Mouse (Mus musculus): ENCODE results near the gene Ppp3ca. TPM values are rescaled to one million over a fixed set of nuclear protein-coding genes. Genes with fewer than 3 reads are reported as not detected.

The Ppp3ca gene
- polyA plus RNA-seq, 1 experiment from 2014 or later: 67.2 TPM

- H3K4me2 ChIP-seq (ENCODE audit: low read length): no peak overlapping the region
- no peak overlapping the region for H3K9ac ChIP-seq (ENCODE audit: low read length)
- WGBS: 88% methylated on average over 7 of the region's 7 CpGs
- no peak overlapping the region for H3K4me3 ChIP-seq (ENCODE audit: control insufficient read depth in 1 of 2, insufficient read depth in 1 of 2, low read depth in 1 of 2, low read length in 2 of 2)
- no peak overlapping the region for H3K27ac ChIP-seq (replicated peaks in 1 of 2; ENCODE audit: control insufficient read depth in 1 of 2, insufficient read depth in 1 of 2, low read depth in 2 of 2, low read length in 2 of 2)
- H3K9me3 ChIP-seq (ENCODE audit: control insufficient read depth, low read length): no peaks in the 10 kb centered on the region
- H3K4me1 ChIP-seq (ENCODE audit: control insufficient read depth in 2 of 2, insufficient read depth in 2 of 2, low read length in 2 of 2): peaks cover 8 to 12% of the 10 kb centered on the region in 2 experiments
- H3K27me3 ChIP-seq (ENCODE audit: control insufficient read depth, insufficient read depth, low read length): no peaks in the 10 kb centered on the region
- peaks cover 6% of the 10 kb centered on the region for H3K36me3 ChIP-seq (ENCODE audit: control insufficient read depth, insufficient read depth, low read length)
- no peak for ATAC-seq (ENCODE audit: insufficient number of reproducible peaks, insufficient read depth, low FRiP score, low read depth)
Observed at GRCm38 (mm10) chr3:136873809-136874449, 204.0 kb downstream of the Ppp3ca start.

GRCm38 (mm10) chr3:136874566-136874965 is 204.6 kb downstream of the Ppp3ca start:
- Histone ChIP-seq H3K36me3 (ENCODE audit: control insufficient read depth, insufficient read depth, low read length) (peaks cover 6% of the 10 kb centered on the region), H3K4me2 (ENCODE audit: low read length) (no peak overlapping the region), H3K4me3 (ENCODE audit: control insufficient read depth in 1 of 2, insufficient read depth in 1 of 2, low read depth in 1 of 2, low read length in 2 of 2) (no peak overlapping the region), H3K9ac (ENCODE audit: low read length) (no peak overlapping the region), H3K27me3 (ENCODE audit: control insufficient read depth, insufficient read depth, low read length) (no peaks in the 10 kb centered on the region), H3K4me1 (ENCODE audit: control insufficient read depth in 2 of 2, insufficient read depth in 2 of 2, low read length in 2 of 2) (peaks cover 8 to 12% of the 10 kb centered on the region in 2 experiments), H3K27ac (replicated peaks in 1 of 2; ENCODE audit: control insufficient read depth in 1 of 2, insufficient read depth in 1 of 2, low read depth in 2 of 2, low read length in 2 of 2) (no peak overlapping the region), H3K9me3 (ENCODE audit: control insufficient read depth, low read length) (no peaks in the 10 kb centered on the region)
- WGBS: 71% methylated on average over 5 of the region's 5 CpGs
- no peak for ATAC-seq (ENCODE audit: insufficient number of reproducible peaks, insufficient read depth, low FRiP score, low read depth)

GRCm38 (mm10) chr3:136887741-136888140 is 217.8 kb downstream of the Ppp3ca start:
- Histone ChIP-seq H3K9me3 (ENCODE audit: control insufficient read depth, low read length) (no peaks in the 10 kb centered on the region), H3K36me3 (ENCODE audit: control insufficient read depth, insufficient read depth, low read length) (peaks cover 12% of the 10 kb centered on the region; the same call in 1 of the 2 replicates), H3K4me3 (ENCODE audit: control insufficient read depth in 1 of 2, insufficient read depth in 1 of 2, low read depth in 1 of 2, low read length in 2 of 2) (no peak overlapping the region), H3K27me3 (ENCODE audit: control insufficient read depth, insufficient read depth, low read length) (no peaks in the 10 kb centered on the region), H3K27ac (replicated peaks in 1 of 2; ENCODE audit: control insufficient read depth in 1 of 2, insufficient read depth in 1 of 2, low read depth in 2 of 2, low read length in 2 of 2) (no peak overlapping the region), H3K4me2 (ENCODE audit: low read length) (no peak overlapping the region), H3K9ac (ENCODE audit: low read length) (no peak overlapping the region), H3K4me1 (ENCODE audit: control insufficient read depth in 2 of 2, insufficient read depth in 2 of 2, low read length in 2 of 2) (no peaks in the 10 kb centered on the region)
- WGBS: 85% methylated on average over 9 of the region's 9 CpGs
- no peak for ATAC-seq (ENCODE audit: insufficient number of reproducible peaks, insufficient read depth, low FRiP score, low read depth)

- no peaks in the 10 kb centered on the region for H3K4me1 ChIP-seq (ENCODE audit: control insufficient read depth in 2 of 2, insufficient read depth in 2 of 2, low read length in 2 of 2)
- H3K9ac ChIP-seq (ENCODE audit: low read length): no peak overlapping the region
- H3K4me3 ChIP-seq (ENCODE audit: control insufficient read depth in 1 of 2, insufficient read depth in 1 of 2, low read depth in 1 of 2, low read length in 2 of 2): no peak overlapping the region
- no peaks in the 10 kb centered on the region for H3K27me3 ChIP-seq (ENCODE audit: control insufficient read depth, insufficient read depth, low read length)
- H3K4me2 ChIP-seq (ENCODE audit: low read length): no peak overlapping the region
- no peak overlapping the region for H3K27ac ChIP-seq (replicated peaks in 1 of 2; ENCODE audit: control insufficient read depth in 1 of 2, insufficient read depth in 1 of 2, low read depth in 2 of 2, low read length in 2 of 2)
- 23% methylated on average over 3 of the region's 3 CpGs for WGBS
- peaks cover 30% of the 10 kb centered on the region for H3K36me3 ChIP-seq (ENCODE audit: control insufficient read depth, insufficient read depth, low read length)
- no peak for ATAC-seq (ENCODE audit: insufficient number of reproducible peaks, insufficient read depth, low FRiP score, low read depth)
- H3K9me3 ChIP-seq (ENCODE audit: control insufficient read depth, low read length): no peaks in the 10 kb centered on the region
Observed at GRCm38 (mm10) chr3:136892140-136892539, 222.2 kb downstream of the Ppp3ca start.

- H3K27ac ChIP-seq (replicated peaks in 1 of 2; ENCODE audit: control insufficient read depth in 1 of 2, insufficient read depth in 1 of 2, low read depth in 2 of 2, low read length in 2 of 2): no peak overlapping the region
- peaks cover 34% of the 10 kb centered on the region for H3K36me3 ChIP-seq (ENCODE audit: control insufficient read depth, insufficient read depth, low read length)
- H3K27me3 ChIP-seq (ENCODE audit: control insufficient read depth, insufficient read depth, low read length): no peaks in the 10 kb centered on the region
- no peaks in the 10 kb centered on the region for H3K9me3 ChIP-seq (ENCODE audit: control insufficient read depth, low read length)
- no peaks in the 10 kb centered on the region for H3K4me1 ChIP-seq (ENCODE audit: control insufficient read depth in 2 of 2, insufficient read depth in 2 of 2, low read length in 2 of 2)
- no peak overlapping the region for H3K9ac ChIP-seq (ENCODE audit: low read length)
- 85% methylated on average over 18 of the region's 18 CpGs for WGBS
- H3K4me3 ChIP-seq (ENCODE audit: control insufficient read depth in 1 of 2, insufficient read depth in 1 of 2, low read depth in 1 of 2, low read length in 2 of 2): no peak overlapping the region
- no peak overlapping the region for H3K4me2 ChIP-seq (ENCODE audit: low read length)
- ATAC-seq (ENCODE audit: insufficient number of reproducible peaks, insufficient read depth, low FRiP score, low read depth): no peak
Observed at GRCm38 (mm10) chr3:136893596-136894402, 223.9 kb downstream of the Ppp3ca start.

- H3K9me3 ChIP-seq (ENCODE audit: control insufficient read depth, low read length): no peaks in the 10 kb centered on the region
- H3K4me2 ChIP-seq (ENCODE audit: low read length): no peak overlapping the region
- H3K4me3 ChIP-seq (ENCODE audit: control insufficient read depth in 1 of 2, insufficient read depth in 1 of 2, low read depth in 1 of 2, low read length in 2 of 2): no peak overlapping the region
- H3K27ac ChIP-seq (replicated peaks in 1 of 2; ENCODE audit: control insufficient read depth in 1 of 2, insufficient read depth in 1 of 2, low read depth in 2 of 2, low read length in 2 of 2): no peak overlapping the region
- ATAC-seq (ENCODE audit: insufficient number of reproducible peaks, insufficient read depth, low FRiP score, low read depth): no peak
- no peaks in the 10 kb centered on the region for H3K4me1 ChIP-seq (ENCODE audit: control insufficient read depth in 2 of 2, insufficient read depth in 2 of 2, low read length in 2 of 2)
- H3K9ac ChIP-seq (ENCODE audit: low read length): no peak overlapping the region
- H3K27me3 ChIP-seq (ENCODE audit: control insufficient read depth, insufficient read depth, low read length): no peaks in the 10 kb centered on the region
- peaks cover 38% of the 10 kb centered on the region for H3K36me3 ChIP-seq (ENCODE audit: control insufficient read depth, insufficient read depth, low read length)
Observed at GRCm38 (mm10) chr3:136895498-136895897, 225.6 kb downstream of the Ppp3ca start.

GRCm38 (mm10) chr3:136896276-136896675 is 226.4 kb downstream of the Ppp3ca start:
- 87% methylated on average over 4 of the region's 4 CpGs for WGBS
- Histone ChIP-seq H3K9me3 (ENCODE audit: control insufficient read depth, low read length) (no peaks in the 10 kb centered on the region), H3K27me3 (ENCODE audit: control insufficient read depth, insufficient read depth, low read length) (no peaks in the 10 kb centered on the region), H3K4me2 (ENCODE audit: low read length) (no peak overlapping the region), H3K27ac (replicated peaks in 1 of 2; ENCODE audit: control insufficient read depth in 1 of 2, insufficient read depth in 1 of 2, low read depth in 2 of 2, low read length in 2 of 2) (no peak overlapping the region), H3K4me1 (ENCODE audit: control insufficient read depth in 2 of 2, insufficient read depth in 2 of 2, low read length in 2 of 2) (no peaks in the 10 kb centered on the region), H3K36me3 (ENCODE audit: control insufficient read depth, insufficient read depth, low read length) (peaks cover 38% of the 10 kb centered on the region), H3K9ac (ENCODE audit: low read length) (no peak overlapping the region), H3K4me3 (ENCODE audit: control insufficient read depth in 1 of 2, insufficient read depth in 1 of 2, low read depth in 1 of 2, low read length in 2 of 2) (no peak overlapping the region)
- no peak for ATAC-seq (ENCODE audit: insufficient number of reproducible peaks, insufficient read depth, low FRiP score, low read depth)

All from heart, embryonic 14.5 days (tissue).